Mouse (Mus musculus) heart, adult 2 months (tissue): ENCODE data around the gene Mrpl23.

Experiments used
- CTCF ChIP-seq: fragments of 200-600 bp; IDR thresholded peaks from 2 replicates; pipeline ENCODE4 v1.8.1; 2022; ENCODE audit warnings: antibody characterized with exemption, mild to moderate bottlenecking, moderate library complexity
- EP300 ChIP-seq: fragments of 200-500 bp; IDR thresholded peaks from 2 replicates; pipeline ENCODE4 v1.6.1; 2011; ENCODE audit warnings: low read depth, low read length, control low read depth; ENCODE audit not compliant: insufficient read depth
- POLR2A ChIP-seq: fragments of 200-500 bp; IDR thresholded peaks from 2 replicates; pipeline ENCODE4 v1.6.1; 2011; ENCODE audit warnings: mild to moderate bottlenecking, low read depth, low read length, control low read depth; ENCODE audit not compliant: insufficient read depth

DNA sequence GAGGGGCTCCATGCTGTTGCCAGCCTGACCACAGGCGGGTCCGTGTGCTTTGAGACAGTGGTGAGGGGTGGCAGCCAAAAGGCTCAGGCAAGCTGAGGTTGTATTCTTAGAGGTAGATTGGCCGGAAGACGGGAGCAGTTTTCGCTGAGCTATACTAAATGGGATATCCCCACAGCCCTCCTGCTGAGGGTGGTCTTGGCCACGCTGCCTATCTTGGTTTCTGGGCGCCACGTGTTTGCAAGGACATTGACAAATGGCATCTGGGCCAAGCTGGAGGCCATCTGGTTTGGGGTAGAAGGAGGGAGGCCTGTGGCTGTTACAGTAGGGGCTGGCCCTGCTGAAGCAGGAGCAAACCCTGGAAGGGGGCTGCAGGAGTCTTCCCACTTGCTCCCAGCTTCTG lies 39.0 kb upstream of the Mrpl23 start:
- TF ChIP-seq POLR2A, result no peak
- no peak for TF ChIP-seq EP300
- TF ChIP-seq CTCF, result no peak
